Mouse (Mus musculus) heart, postnatal 10 days (tissue): ENCODE results near the gene Iqsec1. TPM values are rescaled to one million over a fixed set of nuclear protein-coding genes. Genes with fewer than 3 reads are reported as not detected.

Experiments
- DNase-seq, 2 experiments: peaks; one replicate each; pipeline ENCODE4 v3.0.0; 2021
- intact Hi-C: fragments of 180-260 bp; cut with DNase I; formaldehyde crosslinking; loops from one replicate; pipeline ENCODE4 v1.15.1; 2025
- total RNA-seq, 2 experiments: library from RNA; stranded (reverse); gene quantifications; 2 replicates each; pipeline ENCODE4 v1.2.3; 2021

The Iqsec1 gene
- 100 to 1,000 TPM; 127 to 142 TPM for total RNA-seq

DNA sequence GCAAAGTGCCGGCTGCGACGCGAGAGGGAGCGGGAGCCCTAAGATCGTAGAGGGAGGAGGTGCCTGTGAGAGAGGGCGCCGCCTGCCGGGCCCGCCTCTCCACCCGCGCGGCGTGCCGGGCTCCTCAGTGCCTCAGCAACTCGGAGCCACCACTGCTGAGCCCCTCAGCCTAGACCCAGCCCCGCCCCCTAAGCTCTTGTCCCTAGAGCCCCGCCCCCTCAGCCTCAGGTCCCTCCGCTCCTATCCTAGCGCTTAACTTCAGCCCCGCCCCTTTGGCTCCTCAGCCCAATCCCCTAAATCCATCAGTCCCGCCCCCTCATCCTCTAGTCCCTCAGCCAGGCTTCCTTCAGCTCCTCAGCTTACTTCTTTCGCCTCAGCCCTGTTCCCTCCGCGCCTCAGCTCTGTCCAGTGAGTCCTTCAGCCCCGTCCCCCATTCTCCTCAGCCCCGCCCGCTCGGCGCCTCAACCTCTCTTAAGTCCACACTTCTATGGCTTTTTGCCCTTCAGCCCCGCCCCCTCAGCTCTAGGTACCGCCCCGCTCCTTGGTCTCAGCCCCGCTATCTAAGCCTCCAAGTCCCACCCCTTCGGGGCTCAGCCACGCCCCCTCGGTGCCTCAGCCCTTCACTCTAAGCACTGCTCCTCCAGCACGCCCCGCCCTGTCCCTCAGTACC, at the start of gene Iqsec1:
TSS of gene Iqsec1 (minus strand) at position 38 of the 670 bp plus-strand sequence.
- intact Hi-C loops = loop anchor here (1.0 kb wide), 1 partner anchor 169 kb away; no protein-coding TSS in a partner anchor
- peak; percentile 72 to 75 for DNase-seq

DNA sequence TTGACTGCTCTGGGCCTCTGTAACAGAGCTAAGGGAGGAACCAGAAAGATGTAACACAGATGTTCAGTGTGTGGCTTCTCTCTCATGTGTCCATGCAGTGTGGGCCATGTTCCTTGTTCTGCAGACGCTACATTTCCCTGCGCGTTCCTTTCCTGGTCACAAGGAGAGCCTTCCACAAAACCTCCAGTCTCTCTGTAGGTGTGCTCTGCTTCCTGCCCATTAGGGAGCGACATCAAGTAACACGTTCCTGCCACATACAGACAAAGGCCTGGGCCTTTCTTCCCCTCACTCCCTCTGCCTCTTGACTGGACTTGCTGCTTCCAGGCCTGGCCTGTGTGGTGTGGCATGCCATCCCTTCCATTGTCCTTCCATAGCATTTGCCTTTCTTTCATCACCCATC, 39.8 kb upstream of the Iqsec1 start:
- DNase-seq = no peak
- intact Hi-C loops = no loop called here

DNA sequence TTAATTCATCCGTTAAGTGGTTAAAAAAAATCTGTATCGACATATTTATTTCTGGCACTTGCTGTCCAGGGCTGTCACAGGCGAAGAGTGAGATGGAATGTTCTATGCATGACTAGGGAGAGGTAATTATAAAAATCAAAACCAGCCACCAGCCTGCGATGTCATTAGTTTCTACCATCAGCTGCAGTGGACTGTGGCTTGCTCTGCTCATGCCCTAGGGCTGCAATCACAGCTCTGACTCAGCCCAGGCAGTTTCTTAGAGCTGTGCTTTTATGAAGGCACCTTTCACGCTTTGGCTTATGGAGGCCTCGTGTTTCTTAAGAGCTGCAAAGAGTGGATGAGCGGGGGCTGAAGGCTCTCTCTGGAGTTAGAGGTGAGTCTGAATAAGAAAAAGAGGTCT, 32.3 kb upstream of the Iqsec1 start:
- no peak for DNase-seq
- intact Hi-C loops = no loop called here

DNA sequence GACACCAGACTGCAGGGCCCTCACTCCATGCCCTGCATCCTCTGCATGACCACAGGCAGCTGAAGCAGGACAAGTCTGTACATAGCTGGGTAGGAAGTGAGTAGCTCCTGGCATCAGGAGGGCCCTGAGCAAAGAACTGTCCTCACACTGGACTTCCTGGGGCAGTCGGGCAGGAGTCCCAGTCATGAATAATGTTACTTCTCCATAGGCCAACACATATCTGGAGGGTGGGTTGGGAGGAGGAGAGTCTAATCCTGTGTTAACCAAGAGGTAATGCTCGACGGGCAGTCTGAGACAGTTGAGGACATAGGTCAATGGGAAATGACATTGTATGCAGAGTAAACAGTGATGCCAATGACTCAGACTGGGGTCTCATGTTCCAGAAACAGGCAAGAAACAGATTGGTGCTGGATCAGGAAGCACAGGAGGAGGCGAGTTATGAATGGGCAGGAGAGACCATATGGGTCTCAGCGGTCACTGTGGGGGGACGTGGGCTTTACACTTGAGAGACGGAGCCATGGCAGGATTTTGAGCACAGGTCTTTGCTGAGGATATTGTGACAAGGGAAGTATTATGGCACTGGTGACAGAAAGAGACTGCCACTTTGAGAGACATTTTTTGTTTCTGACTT, 28.2 kb upstream of the Iqsec1 start:
- no peak for DNase-seq
- intact Hi-C loops = no loop called here

DNA sequence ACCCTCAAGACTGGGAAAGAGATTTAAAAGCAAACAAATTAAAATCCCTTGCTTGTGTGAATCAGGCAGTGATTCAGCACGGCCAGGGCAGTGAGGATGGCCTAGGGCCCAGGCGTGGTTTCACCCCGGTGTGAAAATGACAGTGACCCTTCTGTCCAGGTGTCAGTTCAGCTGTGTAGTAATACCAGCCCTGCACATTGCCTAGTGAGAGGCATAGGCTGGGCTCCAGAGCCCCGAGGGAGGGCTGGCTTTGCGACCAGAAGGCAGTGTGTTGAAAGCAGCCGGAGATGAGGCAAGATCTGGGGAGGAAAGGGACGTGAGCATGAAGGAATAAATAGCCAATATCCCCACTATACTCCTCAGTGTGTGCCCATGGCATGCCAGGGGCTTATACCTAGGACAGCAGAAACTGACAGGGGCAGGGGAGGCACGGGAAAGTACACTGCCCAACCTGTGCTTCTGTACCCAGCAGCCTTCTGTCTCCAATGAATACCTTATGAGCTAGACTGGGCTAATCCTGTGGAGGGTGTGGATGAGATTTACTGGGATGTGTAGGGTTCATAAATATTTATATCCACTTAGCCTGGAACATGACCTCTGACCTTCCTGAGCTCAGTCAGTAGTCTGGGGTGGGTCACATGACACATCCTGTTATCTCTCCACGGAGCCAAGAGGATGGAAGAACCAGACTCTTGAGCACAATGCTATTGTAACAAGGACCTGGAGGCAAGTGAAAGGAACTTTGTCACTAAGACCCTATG, 25.9 kb upstream of the Iqsec1 start:
- DNase-seq = no peak

DNA sequence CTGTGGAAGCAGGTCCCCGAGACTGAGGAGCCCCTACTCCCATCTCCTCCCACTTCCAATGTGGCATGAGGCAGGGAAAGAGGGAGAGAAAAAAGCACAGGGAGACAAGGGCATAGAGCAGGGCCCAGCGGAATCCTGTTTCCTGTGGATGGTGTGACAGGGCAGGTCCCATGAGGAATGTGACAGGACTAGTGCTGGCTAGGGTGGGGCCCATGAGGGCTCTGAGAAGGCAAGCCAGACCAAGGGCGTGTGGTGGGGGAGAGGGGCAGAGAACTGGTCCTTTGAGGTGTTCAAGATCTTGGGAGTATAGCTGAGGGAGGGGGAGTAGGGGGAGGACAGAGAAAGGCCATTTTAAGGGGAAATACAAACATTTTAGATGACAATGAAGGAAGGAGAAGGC, 24.0 kb upstream of the Iqsec1 start:
- intact Hi-C loops = no loop called here
- no peak for DNase-seq

More for the DNA sequence above, 25.9 kb upstream of the Iqsec1 start:
- intact Hi-C loops = no loop called here

DNA sequence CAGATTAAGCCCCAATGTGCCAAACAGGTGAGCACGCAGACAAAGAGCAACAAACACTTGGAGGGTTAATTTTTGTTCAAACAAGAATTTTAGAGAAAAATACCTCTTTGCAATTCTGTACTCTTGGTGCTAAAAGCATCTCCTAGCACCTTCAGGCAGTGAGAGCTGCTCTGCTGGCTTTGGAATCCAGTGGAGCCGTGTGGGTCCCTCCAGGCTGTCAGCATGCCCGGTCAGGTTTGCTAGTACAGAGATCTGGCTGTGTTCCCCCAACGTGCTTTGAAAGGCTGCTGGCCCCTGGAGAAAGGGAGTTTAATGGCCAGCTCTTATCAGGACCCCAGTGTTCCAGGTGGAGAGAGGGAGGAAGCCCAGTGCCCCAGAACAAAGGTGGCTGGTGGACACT, 23.1 kb upstream of the Iqsec1 start:
- intact Hi-C loops = no loop called here
- DNase-seq = peak; percentile 49 to 50

DNA sequence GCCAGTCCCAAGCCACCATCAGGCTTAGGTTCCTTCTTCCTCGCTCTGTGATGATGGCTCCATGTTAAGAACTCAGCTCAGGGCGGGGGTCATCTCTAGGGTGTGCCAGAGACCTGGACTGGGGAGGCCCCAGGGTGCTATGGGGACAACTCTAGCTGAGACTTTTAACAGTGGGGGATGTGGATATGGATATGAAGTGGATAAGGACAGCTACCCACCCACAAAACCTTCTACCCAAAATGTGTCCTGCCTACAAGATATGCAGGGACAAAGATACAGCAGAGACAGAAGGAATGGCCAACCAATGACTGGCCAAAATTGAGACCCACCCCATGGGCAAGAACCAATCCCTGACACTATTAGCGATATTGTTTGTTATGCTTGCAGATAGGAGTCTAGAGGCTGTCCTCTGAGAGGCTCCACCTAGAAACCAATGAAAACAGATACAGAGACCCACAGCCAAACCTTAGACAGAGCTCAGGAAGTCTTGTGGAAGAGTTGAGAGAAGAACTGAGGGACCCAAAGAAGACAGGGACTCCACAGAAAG, 19.9 kb upstream of the Iqsec1 start:
- intact Hi-C loops = no loop called here
- DNase-seq = no peak

DNA sequence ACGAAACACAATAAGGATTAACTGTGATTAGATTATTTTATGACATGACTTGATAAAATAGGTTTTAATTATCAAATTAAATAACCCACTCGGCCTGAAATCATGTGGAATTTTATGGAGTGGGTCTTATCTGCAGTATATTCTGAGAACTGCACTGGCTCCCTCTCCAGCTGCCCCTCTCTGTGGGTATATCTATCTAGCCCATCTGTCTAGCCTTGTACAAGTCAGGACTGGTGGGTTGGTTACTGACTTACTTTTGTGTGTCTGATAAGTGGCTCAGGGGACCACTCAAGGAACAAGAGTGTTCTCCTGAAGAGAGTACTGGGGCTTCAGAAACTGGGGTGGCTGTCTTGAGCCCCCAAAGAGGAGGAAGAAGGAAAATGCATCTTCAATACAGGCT, 18.7 kb upstream of the Iqsec1 start:
- intact Hi-C loops = no loop called here
- no peak for DNase-seq

DNA sequence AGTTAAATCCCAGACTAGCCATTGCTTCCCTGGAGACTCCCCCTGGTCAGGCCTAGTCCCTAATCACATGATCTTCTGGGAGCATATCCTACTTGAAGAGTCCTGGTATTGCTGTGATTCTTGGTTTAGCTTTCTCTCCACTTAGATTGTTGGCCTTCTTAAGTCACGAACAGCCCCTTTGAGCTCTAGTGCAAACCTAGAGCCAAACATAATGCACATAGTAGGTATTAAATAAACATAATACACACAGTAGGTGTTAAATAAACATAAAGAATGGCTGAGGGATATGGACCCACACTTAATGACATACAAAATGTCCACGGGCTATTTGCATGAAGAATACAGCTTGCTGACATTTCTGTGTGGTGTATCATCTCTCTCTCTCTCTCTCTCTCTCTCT, 15.7 kb upstream of the Iqsec1 start:
- intact Hi-C loops = no loop called here

DNA sequence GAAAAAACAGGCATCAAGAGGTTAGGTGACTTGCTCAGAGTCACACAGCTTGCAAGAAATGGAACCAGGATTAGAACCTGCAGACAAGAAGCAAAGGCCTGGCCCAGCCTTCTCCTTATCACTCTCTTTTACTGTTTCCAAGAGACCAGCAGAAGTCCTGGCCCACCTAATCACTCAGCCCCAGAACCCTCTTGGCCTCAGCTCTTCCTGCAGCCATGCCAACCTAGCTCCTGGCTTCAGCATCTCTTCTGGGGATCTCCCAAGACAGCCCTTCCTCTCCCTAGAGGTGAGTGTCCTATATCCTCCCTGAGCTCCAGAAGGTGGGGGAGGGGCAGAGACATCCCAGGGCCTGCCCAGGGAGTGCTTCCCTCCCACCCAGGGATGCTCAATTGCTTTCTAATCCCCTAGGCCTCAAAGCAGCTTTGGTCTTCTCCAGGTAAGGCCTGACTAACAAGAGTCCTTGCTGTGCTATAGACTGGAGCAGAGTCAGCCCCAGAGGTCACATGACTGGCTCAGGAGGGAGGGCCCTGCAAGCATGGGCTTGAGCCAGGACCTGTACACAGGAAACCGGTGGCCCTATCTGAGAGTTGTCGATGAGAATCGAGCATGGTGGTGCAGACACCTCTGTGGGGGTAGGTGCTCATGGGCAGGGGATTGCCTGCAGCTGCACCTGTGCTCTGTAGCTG, 15.0 kb upstream of the Iqsec1 start:
- intact Hi-C loops = no loop called here

More for the DNA sequence above, 15.7 kb upstream of the Iqsec1 start:
- no peak for DNase-seq

DNA sequence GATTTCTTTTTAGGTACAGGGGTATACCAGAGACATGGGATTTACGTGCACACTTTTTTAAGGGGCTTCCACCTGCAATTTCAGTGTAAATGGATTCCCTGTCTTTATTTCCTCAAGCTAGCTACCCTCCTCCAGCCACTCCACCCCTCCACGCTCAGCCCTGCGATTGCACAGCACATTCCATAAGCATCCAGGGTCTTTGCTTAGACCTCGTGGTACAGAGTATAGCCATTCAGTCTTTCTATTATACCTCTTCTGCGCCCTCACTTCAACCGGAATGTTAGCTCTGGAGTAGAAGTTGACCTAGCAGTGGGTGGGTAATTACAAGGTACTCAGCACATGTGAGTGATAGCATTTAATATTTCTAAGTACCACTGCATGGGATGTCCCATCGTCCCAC, 13.1 kb upstream of the Iqsec1 start:
- intact Hi-C loops = no loop called here
- no peak for DNase-seq

More for the DNA sequence above, 15.0 kb upstream of the Iqsec1 start:
- no peak for DNase-seq

DNA sequence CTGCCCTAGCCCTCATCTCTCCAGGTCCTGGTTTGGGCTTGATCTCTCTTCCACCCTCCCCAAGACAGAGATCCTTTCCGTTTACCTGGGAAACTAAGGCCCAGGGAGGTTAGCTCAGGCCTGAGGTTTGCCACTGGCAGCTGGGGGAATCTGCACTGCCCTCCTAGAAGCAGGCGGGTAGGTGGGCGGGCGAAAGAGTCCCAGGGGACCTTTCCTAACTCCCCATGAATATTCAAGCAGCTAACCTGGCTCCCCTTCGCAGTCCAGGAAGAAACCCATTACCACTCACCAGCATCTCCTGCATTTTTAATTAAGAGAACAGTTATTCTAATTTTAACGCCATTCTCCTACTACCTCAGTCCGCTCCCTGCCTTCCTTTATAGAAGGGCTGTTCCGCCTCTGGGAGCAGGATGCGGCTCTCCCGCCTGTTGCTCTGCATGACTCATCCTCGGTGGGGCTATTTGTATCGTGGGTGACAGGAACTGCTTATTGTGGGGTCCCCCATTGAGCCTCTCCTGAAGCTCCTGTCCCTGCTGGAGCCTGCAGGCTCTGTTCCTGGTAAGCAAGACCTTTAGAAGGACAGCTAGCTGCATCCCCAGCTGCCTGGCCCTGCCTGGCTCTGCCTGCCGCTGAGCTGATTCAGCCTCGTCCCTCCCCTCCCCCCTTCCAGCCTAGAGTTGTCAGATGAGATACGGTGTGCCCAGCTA, 12.5 kb upstream of the Iqsec1 start:
- DNase-seq = peak; percentile 24 to 30
- intact Hi-C loops = no loop called here

DNA sequence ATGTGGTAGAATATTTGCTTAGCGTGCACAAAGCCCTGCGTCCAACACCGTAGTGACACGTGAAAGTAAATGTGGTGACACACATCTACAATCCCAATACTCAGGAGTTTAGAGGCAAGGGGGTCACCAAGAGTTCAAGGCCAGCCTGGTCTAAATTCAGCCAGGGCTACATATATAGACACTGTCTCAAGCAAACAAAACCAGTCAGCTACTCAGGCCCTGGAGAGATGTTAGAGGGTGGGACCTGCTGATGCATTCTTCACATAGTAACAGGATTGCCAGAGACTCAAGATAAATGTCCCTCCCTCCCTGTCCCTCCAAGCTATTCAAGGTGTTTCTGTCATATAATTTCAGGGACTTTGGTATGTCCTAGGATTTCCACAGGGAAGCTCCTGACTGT, 10.7 kb upstream of the Iqsec1 start:
- intact Hi-C loops = no loop called here
- no peak for DNase-seq

DNA sequence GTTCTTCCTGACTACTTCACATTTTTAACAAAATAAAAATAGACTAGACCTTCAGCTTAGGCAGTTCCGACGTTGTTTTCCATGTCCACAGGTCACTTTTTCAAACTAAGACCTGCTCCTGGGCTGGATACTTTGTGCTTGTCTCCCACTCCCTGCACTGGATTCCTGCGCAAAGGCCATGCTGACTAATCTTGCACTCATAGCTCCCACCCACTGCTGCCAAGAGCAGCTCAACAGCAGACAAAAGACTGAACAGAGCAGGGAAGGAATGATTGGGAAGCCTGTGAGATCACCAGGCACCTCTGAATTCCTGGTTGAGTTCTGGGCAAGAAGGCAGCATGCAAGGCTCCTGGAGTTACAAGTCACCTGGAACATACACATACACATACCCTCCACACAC, 8.5 kb upstream of the Iqsec1 start:
- intact Hi-C loops = no loop called here
- no peak for DNase-seq

DNA sequence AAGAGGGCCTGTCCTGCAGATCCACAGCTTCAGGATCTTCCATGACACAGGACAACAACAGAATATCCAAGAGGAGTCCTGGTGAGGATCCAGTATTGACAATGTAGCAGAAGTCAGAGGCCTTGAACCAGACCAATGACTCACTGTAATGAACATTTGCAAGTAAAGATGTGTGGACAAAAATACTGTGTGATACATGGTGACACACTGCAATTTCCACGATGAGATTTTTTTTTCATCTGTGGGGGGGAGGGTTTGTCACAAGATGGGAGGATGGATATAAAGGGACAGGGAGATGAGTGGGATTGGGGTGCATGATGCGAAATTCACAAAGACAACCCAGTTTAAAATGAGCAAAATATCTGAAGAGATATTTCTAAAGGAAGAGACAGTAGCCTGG, 7.7 kb upstream of the Iqsec1 start:
- intact Hi-C loops = no loop called here
- DNase-seq = no peak

DNA sequence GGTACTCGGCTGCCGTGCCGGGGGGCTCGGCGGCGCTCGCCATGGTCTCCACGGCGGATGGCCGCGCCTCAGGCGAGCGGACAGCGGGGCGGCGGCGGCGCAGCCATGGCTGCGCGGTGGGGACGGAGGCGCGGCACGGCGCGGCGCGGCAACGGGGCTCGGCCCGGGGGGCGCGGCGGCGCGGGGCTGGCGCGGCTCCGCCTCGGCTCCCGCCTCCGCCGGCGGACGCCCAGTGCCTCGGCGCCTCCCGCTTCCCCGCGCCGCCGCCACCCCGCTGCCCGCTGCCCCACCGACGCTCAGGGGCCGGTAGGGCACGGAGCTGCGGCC, 223 bp downstream of the Iqsec1 start:
- DNase-seq = no peak
- intact Hi-C loops = no loop called here

DNA sequence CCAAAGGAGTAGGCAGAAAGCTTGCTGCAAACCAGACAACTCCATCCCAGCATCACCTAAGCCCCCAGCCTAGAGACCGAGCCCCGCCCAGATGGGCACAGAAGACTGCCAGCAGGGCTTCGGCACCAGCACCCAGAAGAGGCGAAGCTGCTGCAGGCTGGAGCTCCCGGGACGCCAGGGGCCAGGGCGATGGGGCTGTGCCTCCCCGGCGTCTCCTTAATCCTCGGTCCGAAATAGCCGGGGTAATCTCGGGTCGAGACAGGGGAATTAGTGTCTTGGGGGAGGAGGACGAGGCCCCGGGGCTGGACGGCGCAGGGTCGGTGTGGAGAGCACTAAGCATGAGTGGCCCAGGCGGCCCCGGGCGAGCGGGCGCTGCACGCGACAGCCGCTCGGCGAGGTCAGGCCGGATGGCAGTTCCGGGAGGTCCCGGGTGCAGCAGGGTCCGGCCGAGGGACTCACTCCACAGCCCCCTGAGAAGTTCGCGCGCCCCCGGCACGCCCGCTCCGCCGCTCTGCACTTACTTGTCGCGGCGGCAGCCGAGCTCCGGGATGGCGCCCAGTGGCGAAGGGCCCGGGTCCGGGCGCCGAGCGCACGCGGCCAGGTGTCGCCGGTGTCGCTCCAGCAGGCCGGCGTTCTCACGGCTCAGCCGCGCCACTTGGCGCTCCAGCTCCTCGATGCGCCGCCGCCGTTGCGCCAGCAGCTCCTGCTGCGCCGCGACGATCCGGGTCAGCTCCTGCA, 755 bp downstream of the Iqsec1 start:
- intact Hi-C loops = no loop called here
- DNase-seq = peak; percentile 31 to 37

DNA sequence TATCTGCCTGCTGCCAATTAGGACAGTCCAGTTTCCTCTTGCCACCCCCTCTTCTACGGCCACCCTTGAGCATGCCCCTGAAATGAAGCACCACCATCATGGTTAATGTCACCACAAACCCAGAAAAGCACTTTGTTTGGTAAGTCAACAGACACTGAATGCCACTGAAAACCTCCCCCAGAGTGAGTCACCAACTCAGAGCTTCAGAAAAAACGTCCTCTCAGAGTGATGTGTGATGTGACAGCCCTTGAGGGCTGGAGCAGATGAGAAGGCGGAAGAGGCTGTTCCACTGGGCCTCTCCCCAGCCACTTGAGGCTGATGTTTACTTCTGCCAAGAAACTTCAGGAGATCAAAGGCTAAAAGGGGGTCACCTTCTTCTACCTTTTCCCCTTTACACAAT, 4.4 kb downstream of the Iqsec1 start:
- intact Hi-C loops = no loop called here
- DNase-seq = no peak

DNA sequence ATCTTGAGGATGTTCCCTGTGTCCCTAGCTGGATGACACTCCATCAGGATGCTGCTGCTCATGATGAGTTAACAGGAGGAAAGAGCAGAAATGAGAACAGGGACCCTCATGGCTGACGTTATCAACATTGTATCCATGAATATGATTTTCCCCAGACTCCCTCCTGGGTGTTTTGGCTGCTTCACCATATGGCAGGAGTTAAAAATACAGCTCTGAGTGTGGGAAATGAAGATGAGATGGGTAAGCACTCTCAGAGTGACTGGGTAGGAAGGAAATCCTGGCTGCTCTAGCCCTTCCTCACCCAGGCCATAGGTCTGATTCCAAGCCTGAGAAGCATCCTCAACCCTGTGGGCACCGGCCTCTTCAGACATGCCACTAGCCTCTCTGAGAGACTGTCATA, 14.2 kb downstream of the Iqsec1 start:
- intact Hi-C loops = no loop called here
- no peak for DNase-seq
